Mouse (Mus musculus): ENCODE results near the gene Nudcd2. TPM values are rescaled to one million over a fixed set of nuclear protein-coding genes. Genes with fewer than 3 reads are reported as not detected.

Nudcd2 gene
- 63.6 and 69.8 TPM in 2 replicates for polyA plus RNA-seq (2015; fragmentation: Nextera tagmentation; extraction: Ambion mirVana)

GRCm38 (mm10) chr11:40733339-40734174 lies at the start of gene Nudcd2, which contains the start of gene Hmmr:
Gene Nudcd2 (plus strand): TSS chr11:40733667.
Gene Hmmr (minus strand): TSS chr11:40733422.

GRCm38 (mm10) chr11:40695103-40695502 lies 38.4 kb upstream of the Nudcd2 start, which contains the start of gene Mat2b:
Gene Mat2b (minus strand): TSS chr11:40695203.

GRCm38 (mm10) chr11:40755109-40755627 lies 21.7 kb downstream of the Nudcd2 start, which contains the start of gene Ccng1:
Gene Ccng1 (minus strand): TSS chr11:40755311.

Other genes starting within 250 kb of the Nudcd2 start
- gene Mat2b, start 38.5 kb upstream of the Nudcd2 start, polyA plus RNA-seq (2015; fragmentation: Nextera tagmentation; extraction: Ambion mirVana) = 105 and 115 TPM in 2 replicates
- gene Hmmr, start 245 bp upstream of the Nudcd2 start, polyA plus RNA-seq (2015; fragmentation: Nextera tagmentation; extraction: Ambion mirVana) = 9.4 and 9.7 TPM in 2 replicates
- gene Ccng1, start 21.6 kb downstream of the Nudcd2 start, polyA plus RNA-seq (2015; fragmentation: Nextera tagmentation; extraction: Ambion mirVana) = 253 and 276 TPM in 2 replicates